Mouse (Mus musculus) testis, adult 2 months (tissue): Measurements from ENCODE around the gene Ninj1.

Experiments
- CTCF ChIP-seq: fragments of 200-500 bp; IDR thresholded peaks from 2 replicates; pipeline ENCODE4 v1.5.1; 2012; ENCODE audit warnings: low read depth, mild to moderate bottlenecking, inconsistent platforms, low read length, moderate library complexity; ENCODE audit not compliant: control insufficient read depth, insufficient read depth, insufficient replicate concordance
- POLR2A ChIP-seq: fragments of 200-500 bp; IDR thresholded peaks from 2 replicates; pipeline ENCODE4 v1.6.1; 2012; ENCODE audit warnings: low read depth, mild to moderate bottlenecking, inconsistent platforms, low read length, moderate library complexity; ENCODE audit not compliant: control insufficient read depth

DNA sequence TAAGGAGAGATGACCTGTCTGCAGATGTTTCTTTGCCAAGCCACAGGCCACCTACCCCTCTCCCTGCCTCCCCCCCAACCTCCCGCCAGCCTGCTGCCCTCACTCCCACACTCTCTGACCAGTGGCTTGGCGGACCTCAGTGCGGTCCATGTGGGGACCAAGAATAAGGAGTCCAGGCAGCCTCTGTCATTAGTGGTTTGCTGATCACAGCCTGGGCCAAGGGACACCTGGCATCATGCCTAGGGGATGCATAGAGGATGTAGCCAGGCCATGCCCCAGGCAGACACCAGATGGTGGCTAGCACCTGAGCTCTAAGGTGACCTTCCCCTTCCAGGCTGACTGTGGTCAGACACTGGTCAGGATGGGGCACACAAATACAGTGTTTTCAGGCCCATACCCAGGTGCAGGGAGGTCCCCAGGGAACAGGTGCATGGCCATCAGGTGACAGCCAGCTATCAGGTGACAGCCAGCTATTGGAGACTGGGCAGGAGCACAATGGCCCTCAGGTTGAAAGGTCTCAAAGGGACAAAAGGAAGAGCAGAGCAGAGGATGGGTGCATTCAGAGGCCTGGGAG is 5.8 kb upstream of the Ninj1 start:
- TF ChIP-seq POLR2A: no peak
- TF ChIP-seq CTCF: no peak
